Mouse (Mus musculus) MEL (cell line): Measurements from ENCODE around the gene Ugt8a. TPM values are rescaled to one million over a fixed set of nuclear protein-coding genes. Genes with fewer than 3 reads are reported as not detected.

Experiments used
- DNase-seq: peaks from one replicate; pipeline ENCODE4 v3.0.0; 2011; ENCODE audit warnings: low read depth, low spot score
- H3K27ac ChIP-seq: 2 replicates; pipeline ENCODE4 v1.5.1; 2012; ENCODE audit warnings: low read depth, mild to moderate bottlenecking, control low read depth, low read length, moderate library complexity; ENCODE audit not compliant: control insufficient read depth
- H3K27me3 ChIP-seq, 2 experiments: fragments of 150-350 bp in 1 of 2; sonication (generic) in 1 of 2; 2 replicates each; pipeline ENCODE4 v1.6.1; 2012; ENCODE audit warnings: low read length in 2 of 2, mild to moderate bottlenecking in 2 of 2, improper control_type of control experiment in 1 of 2, moderate library complexity in 1 of 2; ENCODE audit not compliant: insufficient read depth in 2 of 2, control insufficient read depth in 1 of 2
- H3K36me3 ChIP-seq, 2 experiments: 2 replicates each; pipeline ENCODE4 v1.6.1; 2012 to 2014; ENCODE audit warnings: low read length in 2 of 2, improper control_type of control experiment in 1 of 2, inconsistent platforms in 1 of 2, mild to moderate bottlenecking in 1 of 2; ENCODE audit not compliant: insufficient read depth in 2 of 2, control insufficient read depth in 1 of 2
- H3K4me1 ChIP-seq, 2 experiments: fragments of 150-350 bp in 1 of 2; sonication (generic) in 1 of 2; 2 replicates each; pipeline ENCODE4 v1.6.1; 2012; ENCODE audit warnings: low read length in 2 of 2, improper control_type of control experiment in 1 of 2, mild to moderate bottlenecking in 1 of 2; ENCODE audit not compliant: insufficient read depth in 2 of 2, control insufficient read depth in 1 of 2
- H3K4me3 ChIP-seq, 2 experiments: fragments of 150-350 bp in 1 of 2; sonication (generic) in 1 of 2; 2 replicates each; pipeline ENCODE4 v1.5.1; 2012; ENCODE audit warnings: low read depth in 2 of 2, low read length in 2 of 2, mild to moderate bottlenecking in 2 of 2, moderate library complexity in 2 of 2, control low read depth in 1 of 2, improper control_type of control experiment in 1 of 2; ENCODE audit not compliant: control insufficient read depth in 1 of 2, insufficient read depth in 1 of 2
- H3K79me2 ChIP-seq: 2 replicates; pipeline ENCODE4 v1.6.1; 2012; ENCODE audit warnings: mild to moderate bottlenecking, low read length, moderate library complexity; ENCODE audit not compliant: control insufficient read depth, poor library complexity, insufficient read depth
- H3K9ac ChIP-seq: 2 replicates; pipeline ENCODE4 v1.6.1; 2012; ENCODE audit warnings: low read depth, mild to moderate bottlenecking, control low read depth, low read length, moderate library complexity; ENCODE audit not compliant: control insufficient read depth, poor library complexity, severe bottlenecking
- H3K9me3 ChIP-seq: fragments of 150-350 bp; sonication (generic); replicated peaks from 2 replicates; pipeline ENCODE4 v1.6.1; 2012; ENCODE audit warnings: mild to moderate bottlenecking, low read length, improper control_type of control experiment, moderate library complexity; ENCODE audit not compliant: insufficient read depth
- CHD2 ChIP-seq: IDR thresholded peaks from 2 replicates; pipeline ENCODE4 v1.6.1; 2011; ENCODE audit warnings: low read length, improper control_type of control experiment
- CTCF ChIP-seq, 3 experiments: IDR thresholded peaks in 2 of 3; conservative IDR thresholded peaks in 1 of 3; 2 replicates each; pipeline ENCODE4 v1.5.1; 2011 to 2012; ENCODE audit warnings: low read length in 3 of 3, low read depth in 2 of 3, mild to moderate bottlenecking in 2 of 3, improper control_type of control experiment in 1 of 3, inconsistent platforms in 1 of 3, mixed read lengths in 1 of 3, moderate library complexity in 1 of 3; ENCODE audit not compliant: control insufficient read depth in 1 of 3, insufficient read depth in 1 of 3, poor library complexity in 1 of 3, severe bottlenecking in 1 of 3
- E2F4 ChIP-seq: IDR thresholded peaks from 2 replicates; pipeline ENCODE4 v1.6.1; 2011; ENCODE audit warnings: low read depth, low read length, improper control_type of control experiment, borderline replicate concordance
- ELF1 ChIP-seq: IDR thresholded peaks from 2 replicates; pipeline ENCODE4 v1.6.1; 2014; ENCODE audit warnings: low read depth, mild to moderate bottlenecking, inconsistent platforms, low read length, improper control_type of control experiment, moderate library complexity
- EP300 ChIP-seq, 2 experiments: IDR thresholded peaks; 2 replicates each; pipeline ENCODE4 v1.6.1; 2011; ENCODE audit warnings: improper control_type of control experiment in 2 of 2, low read length in 2 of 2, low read depth in 1 of 2, mild to moderate bottlenecking in 1 of 2
- GABPA ChIP-seq: IDR thresholded peaks from 2 replicates; pipeline ENCODE4 v1.6.1; 2012; ENCODE audit warnings: low read depth, mild to moderate bottlenecking, inconsistent platforms, low read length, improper control_type of control experiment, moderate library complexity
- GATA1 ChIP-seq: IDR thresholded peaks from 2 replicates; pipeline ENCODE4 v1.6.1; 2011; ENCODE audit warnings: low read depth, low read length, improper control_type of control experiment
- JUND ChIP-seq: IDR thresholded peaks from 2 replicates; pipeline ENCODE4 v1.6.1; 2011; ENCODE audit warnings: low read depth, mild to moderate bottlenecking, improper control_type of control experiment, low read length
- KAT2A ChIP-seq: conservative IDR thresholded peaks from 2 replicates; pipeline ENCODE4 v1.6.1; 2012; ENCODE audit warnings: low read depth, low read length, improper control_type of control experiment, inconsistent platforms
- MAX ChIP-seq: IDR thresholded peaks from 2 replicates; pipeline ENCODE4 v1.6.1; 2011; ENCODE audit warnings: low read length, improper control_type of control experiment
- MEF2A ChIP-seq: IDR thresholded peaks from 2 replicates; pipeline ENCODE4 v1.6.1; 2014; ENCODE audit warnings: low read depth, mild to moderate bottlenecking, inconsistent platforms, low read length, improper control_type of control experiment; ENCODE audit not compliant: poor library complexity, insufficient replicate concordance, severe bottlenecking; ENCODE audit errors: extremely low read depth
- MXI1 ChIP-seq: IDR thresholded peaks from 2 replicates; pipeline ENCODE4 v1.6.1; 2011; ENCODE audit warnings: mild to moderate bottlenecking, low read depth, low read length, improper control_type of control experiment
- MYB ChIP-seq: IDR thresholded peaks from 2 replicates; pipeline ENCODE4 v1.6.1; 2011; ENCODE audit warnings: mild to moderate bottlenecking, low read depth, low read length, improper control_type of control experiment
- MYC ChIP-seq: IDR thresholded peaks from 2 replicates; pipeline ENCODE4 v1.6.1; 2011; ENCODE audit warnings: low read depth, mild to moderate bottlenecking, low read length, improper control_type of control experiment, moderate library complexity
- NELFE ChIP-seq: IDR thresholded peaks from 2 replicates; pipeline ENCODE4 v1.6.1; 2011; ENCODE audit warnings: low read depth, low read length, improper control_type of control experiment
- POLR2A ChIP-seq, 2 experiments: IDR thresholded peaks; 2 replicates each; pipeline ENCODE4 v1.6.1; 2011 to 2012; ENCODE audit warnings: low read length in 2 of 2, mild to moderate bottlenecking in 2 of 2, control low read depth in 1 of 2, improper control_type of control experiment in 1 of 2, low read depth in 1 of 2, moderate library complexity in 1 of 2; ENCODE audit not compliant: control insufficient read depth in 1 of 2, insufficient read depth in 1 of 2, poor library complexity in 1 of 2
- POLR2AphosphoS2 ChIP-seq: IDR thresholded peaks from 2 replicates; pipeline ENCODE4 v1.6.1; 2011; ENCODE audit warnings: low read length, improper control_type of control experiment
- POLR2AphosphoS5 ChIP-seq: IDR thresholded peaks from 2 replicates; pipeline ENCODE4 v1.6.1; 2012; ENCODE audit warnings: low read depth, borderline replicate concordance, mild to moderate bottlenecking, inconsistent platforms, low read length, moderate library complexity, mixed read lengths
- SIN3A ChIP-seq: IDR thresholded peaks from 2 replicates; pipeline ENCODE4 v1.6.1; 2012; ENCODE audit warnings: low read length, improper control_type of control experiment, inconsistent platforms
- TBP ChIP-seq: IDR thresholded peaks from 2 replicates; pipeline ENCODE4 v1.8.0; 2011; ENCODE audit warnings: low read depth, low read length, improper control_type of control experiment
- TCF12 ChIP-seq: IDR thresholded peaks from 2 replicates; pipeline ENCODE4 v1.6.1; 2014; ENCODE audit warnings: low read depth, mild to moderate bottlenecking, inconsistent platforms, low read length, improper control_type of control experiment, moderate library complexity
- UBTF ChIP-seq: IDR thresholded peaks from 2 replicates; pipeline ENCODE4 v1.6.1; 2012; ENCODE audit warnings: low read depth, mild to moderate bottlenecking, inconsistent platforms, low read length, improper control_type of control experiment, moderate library complexity, borderline replicate concordance; ENCODE audit not compliant: insufficient read depth
- USF1 ChIP-seq: IDR thresholded peaks from 2 replicates; pipeline ENCODE4 v1.6.1; 2014; ENCODE audit warnings: low read depth, mild to moderate bottlenecking, inconsistent platforms, low read length, improper control_type of control experiment, moderate library complexity
- USF2 ChIP-seq, 2 experiments: IDR thresholded peaks; 2 replicates each; pipeline ENCODE4 v1.6.1; 2011 to 2012; ENCODE audit warnings: improper control_type of control experiment in 2 of 2, low read length in 2 of 2, borderline replicate concordance in 1 of 2, inconsistent platforms in 1 of 2, low read depth in 1 of 2, mild to moderate bottlenecking in 1 of 2; ENCODE audit not compliant: insufficient read depth in 1 of 2
- ZC3H11A ChIP-seq: IDR thresholded peaks from 2 replicates; pipeline ENCODE4 v1.6.1; 2012; ENCODE audit warnings: low read depth, mild to moderate bottlenecking, inconsistent platforms, low read length, improper control_type of control experiment
- ZKSCAN1 ChIP-seq: IDR thresholded peaks from 2 replicates; pipeline ENCODE4 v1.6.1; 2012; ENCODE audit warnings: low read depth, mild to moderate bottlenecking, inconsistent platforms, low read length, improper control_type of control experiment, moderate library complexity
- ZMIZ1 ChIP-seq: IDR thresholded peaks from 2 replicates; pipeline ENCODE4 v1.6.1; 2012; ENCODE audit warnings: low read depth, mild to moderate bottlenecking, inconsistent platforms, low read length, improper control_type of control experiment, moderate library complexity
- ZNF384 ChIP-seq: IDR thresholded peaks from 2 replicates; pipeline ENCODE4 v1.6.1; 2012; ENCODE audit warnings: low read depth, mild to moderate bottlenecking, inconsistent platforms, low read length, improper control_type of control experiment
- polyA plus RNA-seq, 2 experiments: library from polyadenylated mRNA; stranded (reverse) in 1 of 2; unstranded in 1 of 2; fragments of >175 nt in 1 of 2; fragments of >200 nt in 1 of 2; gene quantifications; 2 replicates each; pipeline versions ENCODE4 v1.2.1 to v1.2.4; 2012; ENCODE audit warnings: low replicate concordance in 2 of 2, low read depth in 1 of 2; ENCODE audit not compliant: insufficient read length in 2 of 2, insufficient read depth in 1 of 2, missing spikeins in 1 of 2
- total RNA-seq: library from RNA; depleted of rRNA; stranded (reverse); fragments of 300-350 nt; gene quantifications from 2 replicates; pipeline ENCODE4 v1.2.3, GENCODE M21; 2012

Gene Ugt8a
- total and polyA plus RNA-seq, 3 experiments = not detected

DNA sequence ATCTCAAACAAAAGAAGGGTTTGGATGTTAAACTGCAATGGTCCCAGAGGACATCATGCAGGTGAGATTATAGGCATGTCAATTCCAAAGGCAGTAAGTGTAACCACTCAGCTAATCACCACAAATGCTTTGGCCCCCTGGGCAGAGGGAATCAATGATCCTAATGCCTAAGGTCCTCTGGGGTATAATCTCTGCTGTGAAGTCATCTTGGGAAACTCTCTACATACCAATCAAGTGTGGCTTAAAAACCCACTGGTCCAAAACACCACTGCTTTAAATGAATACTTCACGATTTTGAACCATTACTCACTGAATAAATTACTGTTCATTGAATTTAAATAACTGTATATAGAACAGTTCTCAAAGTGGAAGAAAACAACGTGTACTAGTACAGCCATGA lies 51.3 kb downstream of the Ugt8a start:
- no peak overlapping the region for H3K9ac ChIP-seq
- no peaks in the 10 kb centered on the region for H3K27me3 ChIP-seq
- TF ChIP-seq CHD2 (no peak), CTCF (IDR thresholded peaks at IDR 0.05 in 2 of 3, conservative IDR thresholded peaks at IDR 0.05 in 1 of 3; ENCODE audit: control insufficient read depth in 1 of 3, insufficient read depth in 1 of 3, low read depth in 2 of 3, low read length in 3 of 3, poor library complexity in 1 of 3, severe bottlenecking in 1 of 3) (no peak), TBP (no peak), POLR2A (IDR thresholded peaks at IDR 0.05; ENCODE audit: control insufficient read depth in 1 of 2, insufficient read depth in 1 of 2, low read depth in 1 of 2, low read length in 2 of 2, poor library complexity in 1 of 2) (no peak), MYB (no peak), ZNF384 (no peak), EP300 (IDR thresholded peaks at IDR 0.05; ENCODE audit: low read depth in 1 of 2, low read length in 2 of 2) (no peak), GABPA (no peak), MEF2A (no peak), USF1 (no peak), ZC3H11A (no peak), ZKSCAN1 (no peak), KAT2A (no peak), NELFE (no peak), GATA1 (no peak), UBTF (no peak), SIN3A (no peak), ZMIZ1 (no peak), POLR2AphosphoS5 (no peak), MYC (no peak)
- H3K9me3 ChIP-seq = no peaks in the 10 kb centered on the region
- no peak for DNase-seq
- H3K36me3 ChIP-seq = no peaks in the 10 kb centered on the region
- H3K27ac ChIP-seq = no peak overlapping the region
- no peaks in the 10 kb centered on the region for H3K79me2 ChIP-seq
- no peaks in the 10 kb centered on the region for H3K4me1 ChIP-seq
- H3K4me3 ChIP-seq = no peak overlapping the region

DNA sequence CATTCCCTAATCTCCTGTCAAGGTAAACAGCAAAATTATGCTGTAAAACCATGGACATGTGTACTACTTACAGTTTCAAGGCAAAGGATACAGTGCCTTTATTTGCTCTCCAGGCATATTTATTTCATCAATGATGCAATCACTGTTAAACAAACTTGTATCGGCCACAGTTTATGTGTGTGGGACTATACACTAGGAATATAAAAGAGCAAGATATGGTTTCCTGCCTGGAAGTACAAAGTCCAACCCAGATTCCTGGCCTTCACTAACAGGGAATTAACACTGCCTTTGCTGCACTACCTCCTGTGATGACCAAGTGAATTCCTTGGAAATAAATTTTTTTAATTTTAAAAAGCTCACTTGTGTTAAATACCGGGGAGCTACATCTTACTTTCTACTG lies 53.5 kb downstream of the Ugt8a start:
- H3K9ac ChIP-seq = no peak overlapping the region
- no peak for TF ChIP-seq ELF1
- TF ChIP-seq ZKSCAN1 = no peak
- no peak for TF ChIP-seq POLR2AphosphoS2
- TF ChIP-seq ZMIZ1 = no peak
- TF ChIP-seq JUND = no peak
- no peak for TF ChIP-seq POLR2A (IDR thresholded peaks at IDR 0.05; ENCODE audit: control insufficient read depth in 1 of 2, insufficient read depth in 1 of 2, low read depth in 1 of 2, low read length in 2 of 2, poor library complexity in 1 of 2)
- no peak for TF ChIP-seq TCF12
- no peak for TF ChIP-seq MXI1
- no peak for TF ChIP-seq MYB
- TF ChIP-seq KAT2A = no peak
- TF ChIP-seq MAX = no peak
- no peak for TF ChIP-seq TBP
- no peak for TF ChIP-seq E2F4
- TF ChIP-seq POLR2AphosphoS5 = no peak
- TF ChIP-seq USF2 (IDR thresholded peaks at IDR 0.05; ENCODE audit: borderline replicate concordance in 1 of 2, insufficient read depth in 1 of 2, low read depth in 1 of 2, low read length in 2 of 2) = no peak
- TF ChIP-seq, all 39 proteins: peak for 0
- no peaks in the 10 kb centered on the region for H3K36me3 ChIP-seq
- H3K79me2 ChIP-seq = no peaks in the 10 kb centered on the region
- no peaks in the 10 kb centered on the region for H3K27me3 ChIP-seq
- no peaks in the 10 kb centered on the region for H3K9me3 ChIP-seq
- no peak overlapping the region for H3K27ac ChIP-seq
- DNase-seq = no peak
- no peaks in the 10 kb centered on the region for H3K4me1 ChIP-seq
- no peak overlapping the region for H3K4me3 ChIP-seq
